Mouse (Mus musculus) gastrocnemius, postnatal 25 days (tissue): ENCODE measurements around the gene Itgb4. TPM values are rescaled to one million over a fixed set of nuclear protein-coding genes. Genes with fewer than 3 reads are reported as not detected.

Experiments
- DNase-seq: peaks from one replicate; pipeline ENCODE4 v3.0.0; 2022
- total RNA-seq, 2 experiments: library from RNA; stranded (reverse); gene quantifications; 1 replicate in 1 of 2; 2 replicates in 1 of 2; pipeline ENCODE4 v1.2.3; 2021

Gene Itgb4
- total RNA-seq, 2 experiments from 2014 or later = 4.2 to 4.5 TPM

DNA sequence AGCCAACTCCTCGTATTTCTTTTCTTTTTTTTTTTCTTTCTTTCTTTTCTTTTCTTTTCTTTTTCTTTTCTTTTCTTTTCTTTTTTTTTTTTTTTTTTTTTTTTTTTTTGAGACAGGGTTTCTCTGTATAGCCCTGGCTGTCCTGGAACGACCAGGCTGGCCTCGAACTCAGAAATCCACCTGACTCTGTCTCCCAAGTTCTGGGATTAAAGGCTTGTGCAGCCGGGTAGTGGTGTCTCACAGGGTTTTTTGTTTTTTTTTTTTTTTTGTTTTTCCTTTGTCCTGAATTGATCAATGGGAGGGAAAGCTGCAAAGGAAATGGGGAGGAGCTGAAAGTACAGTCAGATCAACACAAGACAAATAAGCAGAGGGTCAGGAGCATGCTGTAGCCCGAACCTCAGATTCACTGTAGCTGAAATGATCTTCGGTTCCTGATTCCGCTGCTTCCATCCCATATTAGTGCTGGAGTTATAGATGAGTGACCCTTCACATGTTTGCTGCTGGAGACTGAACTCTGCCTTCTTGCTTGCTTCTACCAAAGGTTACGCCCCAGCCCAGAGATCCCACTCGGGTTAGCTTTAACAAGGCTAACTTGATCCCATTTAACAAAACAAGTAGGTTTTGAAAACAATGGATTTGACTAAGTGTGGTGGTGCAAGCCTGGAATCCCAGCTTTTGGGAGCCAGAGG, 53.8 kb downstream of the Itgb4 start:
- DNase-seq = no peak

- DNase-seq = no peak
Observed at GRCm38 (mm10) chr11:116029086-116029865, 54.8 kb downstream of the Itgb4 start.

- peak; percentile 96 for DNase-seq
Observed at GRCm38 (mm10) chr11:116030088-116030897, 55.8 kb downstream of the Itgb4 start, which contains the start of gene Unk. Gene Unk (plus strand): TSS chr11:116030322.

DNA sequence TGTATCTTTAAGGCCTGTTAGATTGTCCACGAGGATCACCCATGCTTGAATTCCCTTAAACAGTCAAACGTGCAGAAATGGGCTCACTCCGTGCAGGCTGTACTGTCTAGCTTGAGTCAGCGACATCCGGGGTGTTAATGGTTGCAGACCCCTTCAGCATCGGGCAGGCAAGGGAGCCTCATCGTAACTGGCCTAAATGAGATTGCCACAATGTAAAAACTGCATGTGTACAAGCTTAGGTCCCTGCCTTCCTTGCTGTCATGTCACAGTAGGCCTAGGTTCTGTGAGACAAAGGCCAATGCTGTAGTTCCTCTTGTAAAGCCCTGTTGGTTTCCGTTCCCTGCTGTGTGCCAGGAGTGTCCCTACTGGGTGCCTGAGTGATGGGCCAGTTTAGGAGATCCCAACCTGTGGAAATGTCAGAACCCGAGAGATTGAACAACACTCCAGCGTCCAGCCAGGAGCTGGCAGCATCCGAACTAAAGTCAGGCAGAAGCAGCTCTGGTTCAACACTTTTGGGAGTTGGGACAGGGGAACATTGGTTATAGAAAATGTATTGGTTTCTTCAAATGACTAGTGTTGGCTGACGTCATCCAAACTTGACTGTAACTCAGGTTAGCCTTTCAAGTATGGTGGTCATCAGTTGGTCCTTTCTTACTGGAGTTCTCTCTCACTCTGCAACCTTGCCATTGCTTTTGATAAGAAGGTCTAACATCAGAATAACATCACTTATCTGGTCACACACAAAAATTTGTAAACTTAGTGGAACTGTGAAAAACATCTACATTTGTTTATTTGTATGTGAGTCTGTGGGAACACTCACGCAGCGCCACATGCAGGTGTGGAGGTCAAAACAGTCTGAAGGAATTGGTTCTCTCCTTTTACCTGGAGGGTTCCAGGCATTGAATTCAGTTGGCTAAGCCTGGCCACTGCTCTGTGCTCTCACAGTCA, 56.7 kb downstream of the Itgb4 start:
- no peak for DNase-seq

DNA sequence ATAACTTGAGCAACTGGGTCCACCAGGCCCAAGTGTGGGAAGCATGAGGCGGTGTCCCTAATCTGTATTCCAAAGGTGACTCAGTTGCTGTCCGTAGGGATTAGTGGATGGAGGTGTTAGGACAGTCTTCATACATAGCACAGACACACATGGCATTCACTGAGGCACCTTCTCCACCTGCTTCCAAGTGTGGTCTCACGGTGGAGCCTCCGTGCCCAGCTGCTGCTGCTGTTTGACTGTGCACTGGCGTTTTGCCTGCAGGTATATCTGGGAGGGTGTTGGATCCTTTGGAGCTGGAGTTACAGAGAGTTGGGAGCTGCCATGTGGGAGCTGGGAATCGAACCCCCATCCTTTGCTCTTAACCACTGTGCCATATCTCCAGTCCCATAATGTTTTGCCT, 60.1 kb downstream of the Itgb4 start:
- DNase-seq = no peak

- DNase-seq = no peak
Observed at GRCm38 (mm10) chr11:116036671-116037070, 62.2 kb downstream of the Itgb4 start.

DNA sequence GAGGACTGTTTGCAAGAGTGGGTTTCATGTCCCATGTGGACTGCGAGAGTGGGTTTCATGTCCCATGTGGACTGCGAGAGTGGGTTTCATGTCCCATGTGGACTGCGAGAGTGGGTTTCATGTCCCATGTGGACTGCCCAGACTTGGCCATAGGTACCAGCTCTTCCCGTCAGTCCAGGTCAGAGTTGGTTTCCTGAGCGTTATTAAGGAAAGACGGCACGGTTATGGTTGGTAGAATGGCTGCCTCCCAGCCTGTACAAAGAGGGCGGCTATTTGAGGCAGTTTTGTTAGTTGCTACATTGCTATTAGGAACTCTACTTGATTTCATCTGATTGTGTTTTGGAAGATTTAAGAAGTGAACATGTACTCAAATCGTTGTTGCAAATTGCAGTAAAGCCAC, 63.3 kb downstream of the Itgb4 start:
- DNase-seq = no peak

- no peak for DNase-seq
Observed at GRCm38 (mm10) chr11:116040593-116040992, 66.1 kb downstream of the Itgb4 start.

DNA sequence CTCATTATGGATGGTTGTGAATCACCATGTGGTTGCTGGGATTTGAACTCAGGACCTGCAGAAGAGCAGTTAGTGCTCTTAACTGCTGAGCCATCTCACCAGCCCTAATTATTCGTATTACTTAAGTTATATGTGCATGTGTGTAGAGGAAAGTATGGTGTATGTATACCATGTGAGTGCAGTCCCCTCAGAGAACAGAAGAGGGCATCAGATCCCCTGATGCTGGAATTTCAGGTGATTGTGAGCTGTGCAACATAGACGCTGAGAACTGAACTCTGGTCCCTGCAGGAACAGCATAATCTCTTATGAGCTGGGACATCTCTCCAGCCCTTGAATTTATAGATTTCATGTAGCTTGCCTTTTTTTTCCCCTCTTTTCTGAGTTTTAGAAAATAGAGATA, 67.3 kb downstream of the Itgb4 start:
- no peak for DNase-seq

GRCm38 (mm10) chr11:116042372-116043138, 68.0 kb downstream of the Itgb4 start:
- DNase-seq = no peak

DNA sequence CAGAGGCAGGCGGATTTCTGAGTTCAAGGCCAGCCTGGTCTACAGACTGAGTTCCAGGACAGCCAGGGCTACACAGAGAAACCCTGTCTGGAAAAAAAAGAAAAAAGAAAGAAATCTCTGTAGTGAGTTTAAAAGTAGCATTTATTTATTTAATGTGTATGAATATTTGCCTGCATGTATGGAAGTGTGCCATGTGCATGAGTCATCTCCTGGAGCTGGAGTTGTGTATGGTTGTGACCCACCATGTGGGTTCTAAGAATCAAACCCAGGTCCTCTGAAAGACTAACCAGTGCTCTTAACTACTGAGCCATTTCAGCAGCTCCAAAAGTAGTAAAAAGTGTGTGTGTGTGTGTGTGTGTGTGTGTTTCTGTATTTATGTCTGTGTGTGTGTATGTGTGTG, 68.8 kb downstream of the Itgb4 start:
- no peak for DNase-seq

DNA sequence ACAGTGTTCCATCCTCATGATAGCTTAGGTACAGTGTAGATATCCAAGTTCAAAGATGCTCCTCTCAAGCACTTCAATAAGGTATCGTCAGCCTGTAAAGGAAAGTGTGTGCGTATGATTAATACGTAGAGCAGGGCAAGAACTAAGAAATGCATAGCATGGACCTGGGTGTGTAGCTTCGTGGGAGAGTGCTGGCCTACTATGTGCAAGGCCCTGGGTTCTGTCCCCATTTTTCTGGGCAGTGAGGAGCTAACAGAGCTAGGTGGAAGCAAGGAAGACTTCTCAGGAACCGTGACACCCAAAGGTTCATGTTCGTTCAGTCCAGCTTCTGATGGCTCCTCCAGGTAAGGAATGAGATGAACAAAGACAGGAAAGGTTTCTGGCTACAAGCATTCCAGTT, 70.7 kb downstream of the Itgb4 start:
- DNase-seq = no peak

GRCm38 (mm10) chr11:116049610-116050009, 75.1 kb downstream of the Itgb4 start:
- no peak for DNase-seq

- no peak for DNase-seq
Observed at GRCm38 (mm10) chr11:116050196-116050595, 75.7 kb downstream of the Itgb4 start.

DNA sequence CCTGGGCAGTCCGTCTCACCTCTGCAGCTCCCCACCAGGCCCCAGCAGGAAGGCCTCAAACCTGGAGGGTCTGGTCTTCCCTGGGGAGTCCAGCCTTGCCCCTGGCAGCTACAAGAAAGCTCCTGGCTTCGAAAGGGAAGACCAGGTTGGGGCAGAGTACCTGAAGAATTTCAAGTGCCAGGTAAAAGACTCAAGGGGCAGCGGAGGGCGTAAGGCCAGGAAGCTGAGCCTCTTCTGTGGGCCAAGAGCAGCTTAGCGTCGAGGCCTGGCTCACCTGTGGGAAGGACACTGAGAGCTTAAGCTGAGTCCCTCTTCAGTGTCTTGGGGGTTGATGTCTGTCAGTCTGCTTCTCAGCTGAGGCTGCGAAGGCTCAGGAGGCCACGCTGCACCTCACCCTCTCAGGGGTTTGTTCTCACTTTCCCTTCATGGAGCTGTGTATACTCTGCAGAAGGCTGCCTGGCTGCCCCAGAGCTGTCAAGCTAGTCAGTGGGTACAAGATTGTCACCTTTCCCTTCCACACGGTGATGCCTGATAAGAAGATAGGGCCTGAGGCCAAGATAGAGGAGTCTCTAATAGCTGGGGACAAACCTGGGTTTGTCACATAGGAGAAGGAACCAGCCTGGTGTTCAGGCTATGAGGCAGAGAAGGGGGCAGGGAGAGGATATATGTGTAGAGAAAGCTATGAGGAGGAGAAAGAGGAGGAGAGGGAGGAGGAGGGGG, 79.2 kb downstream of the Itgb4 start:
- DNase-seq = no peak

- no peak for DNase-seq
Observed at GRCm38 (mm10) chr11:116055873-116056272, 81.4 kb downstream of the Itgb4 start.

DNA sequence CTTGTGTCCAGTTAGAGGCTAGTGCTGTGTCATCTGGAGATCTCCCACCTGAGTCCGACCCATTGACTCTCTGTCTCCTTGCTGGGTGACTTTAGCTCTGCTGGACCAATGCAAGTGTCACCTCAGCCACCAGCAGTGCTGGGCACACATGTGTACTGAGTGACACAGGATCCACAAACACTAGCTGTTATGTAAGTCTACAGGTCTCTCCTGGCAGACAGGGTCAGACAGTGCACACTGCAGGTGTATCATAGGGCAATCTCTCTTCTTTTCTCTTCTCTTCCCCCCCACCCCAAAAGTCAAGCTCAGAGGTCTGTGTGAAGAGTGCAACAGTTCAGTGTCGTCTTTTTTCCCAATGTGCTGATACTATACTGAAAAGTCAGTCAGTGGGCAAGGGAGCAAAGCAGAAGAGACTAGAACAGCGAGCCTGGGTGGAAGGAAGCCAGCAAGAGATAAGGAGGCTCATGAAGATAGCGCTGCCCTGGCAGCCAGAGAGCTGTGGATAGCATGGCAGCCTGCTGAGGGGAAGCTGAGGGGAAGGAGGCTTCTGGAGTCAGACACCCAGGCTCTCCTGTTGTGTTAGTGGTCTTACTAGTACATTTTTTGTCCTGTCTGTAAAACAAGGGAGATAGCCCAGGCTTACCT, 82.8 kb downstream of the Itgb4 start:
- DNase-seq = no peak
